Mouse (Mus musculus): ENCODE measurements at regions not wholly inside any gene's neighbourhood (a gene's known extent, or its start where the extent isn't known, plus 50 kb on each side); places are given as distances from the start of the nearest gene placed in this dataset.

DNA sequence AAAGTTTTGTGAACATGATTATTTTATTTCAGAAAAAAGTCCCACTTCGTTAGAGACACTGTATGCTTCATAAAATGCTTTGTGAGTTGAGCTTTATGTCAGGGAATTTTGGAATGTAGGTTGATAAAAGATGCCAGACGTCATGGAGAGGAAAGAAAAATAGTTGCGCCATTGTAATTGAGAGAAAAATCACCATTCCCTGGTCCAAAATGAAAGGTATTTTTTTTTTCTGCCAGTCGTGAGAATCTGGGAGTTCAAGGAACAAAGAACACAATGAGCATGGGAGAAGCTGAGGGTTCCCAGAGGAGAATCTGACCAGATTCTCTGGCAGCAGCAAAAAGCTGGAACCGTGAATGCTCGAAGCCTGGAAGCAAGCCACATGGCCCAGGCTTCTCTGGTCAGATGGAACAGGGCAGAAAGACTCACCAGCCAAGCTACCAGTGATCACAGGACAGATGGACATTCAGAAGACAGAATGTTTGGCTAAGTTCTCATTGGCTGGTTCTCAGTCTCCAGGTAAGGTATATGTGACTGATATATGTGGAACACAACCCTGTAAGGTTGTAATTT, 247.5 kb downstream of the Dnajb9 start:
- Histone ChIP-seq H3K4me2 (no peak overlapping the region), H3K4me1 (replicated peaks) (no peaks in the 10 kb centered on the region), H3K36me3 (no peaks in the 10 kb centered on the region), H3K4me3 (replicated peaks) (no peak overlapping the region), H3K9ac (replicated peaks) (no peak overlapping the region), H3K9me3 (no peaks in the 10 kb centered on the region), H3K27ac (no peak overlapping the region), H3K27me3 (no peaks in the 10 kb centered on the region)
- WGBS, result 84% methylated on average over 6 of the region's 6 CpGs
- no peak for ATAC-seq (ENCODE audit: insufficient number of reproducible peaks, insufficient read depth, low FRiP score, low TSS enrichment, low read depth)

DNA sequence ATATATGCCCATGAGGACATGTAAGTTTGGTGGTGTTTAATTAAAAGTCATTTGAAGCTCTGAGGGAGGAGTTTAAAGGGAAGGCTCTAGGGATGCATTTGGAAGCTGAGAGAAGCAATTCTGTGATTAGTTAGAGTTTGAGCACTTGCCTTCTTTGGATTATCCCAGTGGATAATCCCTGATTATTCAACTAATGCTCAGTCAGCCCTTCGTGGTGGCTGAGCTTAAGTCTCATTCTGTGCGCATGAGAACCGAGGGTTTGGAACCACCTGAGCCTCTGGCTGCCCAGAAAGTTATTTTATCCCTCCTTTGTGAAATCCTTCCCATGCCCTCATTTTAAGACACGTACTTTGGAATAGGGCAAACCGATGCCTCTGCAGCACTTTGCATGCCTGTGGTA, 285.9 kb downstream of the Dnajb9 start:
- Histone ChIP-seq H3K4me2 (no peak overlapping the region), H3K4me1 (replicated peaks) (no peaks in the 10 kb centered on the region), H3K27ac (no peak overlapping the region), H3K4me3 (replicated peaks) (no peak overlapping the region), H3K27me3 (no peaks in the 10 kb centered on the region), H3K9me3 (no peaks in the 10 kb centered on the region), H3K9ac (replicated peaks) (no peak overlapping the region), H3K36me3 (no peaks in the 10 kb centered on the region)
- ATAC-seq (ENCODE audit: insufficient number of reproducible peaks, insufficient read depth, low FRiP score, low TSS enrichment, low read depth), result no peak
- 80% methylated on average over 5 of the region's 5 CpGs for WGBS

DNA sequence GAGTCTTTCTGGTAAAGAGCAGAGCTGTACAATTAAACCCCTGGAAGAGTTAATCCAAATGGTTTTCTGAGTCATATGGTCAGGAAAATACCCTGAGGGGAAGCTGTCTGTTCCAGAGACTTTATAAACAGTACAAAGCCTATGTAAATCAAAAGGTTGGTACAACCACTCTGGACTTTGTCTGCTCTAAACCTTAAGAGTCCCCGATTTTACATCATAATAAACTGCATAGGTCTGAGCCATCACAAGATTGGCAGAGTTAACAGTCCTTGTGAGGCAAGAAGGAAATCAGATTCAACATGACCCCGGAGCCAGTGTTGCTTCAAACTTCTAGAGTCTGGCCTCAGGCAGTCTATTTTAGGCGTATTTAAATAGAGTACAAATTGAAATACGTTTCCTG, 289.7 kb downstream of the Dnajb9 start:
- no peaks in the 10 kb centered on the region for H3K4me1 ChIP-seq (replicated peaks)
- H3K9ac ChIP-seq (replicated peaks), result no peak overlapping the region
- H3K27me3 ChIP-seq, result no peaks in the 10 kb centered on the region
- 73% methylated on average over 4 of the region's 4 CpGs for WGBS
- no peaks in the 10 kb centered on the region for H3K36me3 ChIP-seq
- no peak overlapping the region for H3K4me3 ChIP-seq (replicated peaks)
- H3K4me2 ChIP-seq, result no peak overlapping the region
- no peak for ATAC-seq (ENCODE audit: insufficient number of reproducible peaks, insufficient read depth, low FRiP score, low TSS enrichment, low read depth)
- H3K9me3 ChIP-seq, result no peaks in the 10 kb centered on the region
- H3K27ac ChIP-seq, result no peak overlapping the region

DNA sequence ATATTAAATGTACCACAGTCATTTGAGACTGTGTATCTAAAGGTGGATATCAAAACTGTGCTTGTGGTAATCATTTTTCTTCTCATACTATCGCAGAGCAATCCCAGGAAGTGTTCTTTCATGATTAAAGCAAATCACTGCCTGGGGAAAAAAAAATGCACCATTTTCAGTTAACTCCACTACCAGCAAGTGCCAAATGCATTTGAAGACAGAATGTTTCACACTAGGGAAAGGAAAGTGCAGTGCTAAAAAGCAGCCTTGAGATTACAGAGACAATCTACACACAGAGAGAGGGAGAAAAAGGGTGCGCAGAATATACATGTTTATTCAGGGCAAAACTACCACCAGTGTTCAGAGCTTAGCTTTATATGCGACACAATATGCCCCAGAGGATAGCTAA, 291.0 kb downstream of the Dnajb9 start:
- Histone ChIP-seq H3K9ac (replicated peaks) (no peak overlapping the region), H3K4me1 (replicated peaks) (no peaks in the 10 kb centered on the region)

DNA sequence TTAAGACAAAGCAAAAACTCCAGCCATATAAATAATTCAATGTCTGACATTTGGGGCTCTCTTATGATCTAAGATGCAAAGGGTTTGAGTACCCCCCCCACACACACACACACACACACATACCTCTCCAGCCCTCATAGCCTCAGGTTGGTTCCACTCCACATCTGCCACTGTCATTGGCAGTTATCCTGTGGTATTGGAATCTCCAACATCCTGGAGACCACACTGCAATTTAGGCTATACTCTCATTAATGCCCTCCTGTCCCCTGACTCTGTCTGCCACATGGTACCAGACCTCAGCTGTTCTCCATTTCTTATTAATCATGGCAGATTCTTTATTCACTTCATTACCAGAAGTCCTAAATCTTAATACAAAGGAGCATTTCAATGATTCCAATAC, 293.3 kb downstream of the Dnajb9 start:
- Histone ChIP-seq H3K4me1 (replicated peaks) (no peaks in the 10 kb centered on the region), H3K9me3 (no peaks in the 10 kb centered on the region), H3K4me3 (replicated peaks) (no peak overlapping the region), H3K36me3 (no peaks in the 10 kb centered on the region), H3K27me3 (no peaks in the 10 kb centered on the region), H3K27ac (no peak overlapping the region), H3K9ac (replicated peaks) (no peak overlapping the region), H3K4me2 (no peak overlapping the region)
- ATAC-seq (ENCODE audit: insufficient number of reproducible peaks, insufficient read depth, low FRiP score, low TSS enrichment, low read depth), result no peak

More for the DNA sequence above, 291.0 kb downstream of the Dnajb9 start:
- H3K4me2 ChIP-seq, result no peak overlapping the region
- ATAC-seq (ENCODE audit: insufficient number of reproducible peaks, insufficient read depth, low FRiP score, low TSS enrichment, low read depth), result no peak
- no peaks in the 10 kb centered on the region for H3K27me3 ChIP-seq
- WGBS, result 85% methylated on average over 3 of the region's 3 CpGs
- H3K9me3 ChIP-seq, result no peaks in the 10 kb centered on the region
- H3K4me3 ChIP-seq (replicated peaks), result no peak overlapping the region
- no peaks in the 10 kb centered on the region for H3K36me3 ChIP-seq
- H3K27ac ChIP-seq, result no peak overlapping the region

DNA sequence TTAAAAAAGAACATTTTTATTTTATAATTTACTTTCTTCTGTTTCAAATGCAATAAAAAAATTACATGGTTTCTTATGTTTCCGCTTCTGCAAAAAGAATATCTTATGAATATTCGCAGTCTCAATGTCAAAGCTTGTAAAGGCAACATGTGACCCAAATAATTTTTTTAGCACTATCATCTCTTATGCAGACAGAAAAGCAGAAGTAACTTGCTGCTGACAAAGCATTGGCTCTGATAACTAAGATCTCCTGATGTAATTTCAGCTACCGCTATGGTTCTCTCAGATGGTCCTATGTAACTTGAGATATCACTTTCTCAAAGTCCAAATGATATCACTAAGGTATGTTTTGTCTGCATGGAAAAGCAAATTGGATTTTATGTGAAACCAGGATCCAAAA, 310.9 kb downstream of the Dnajb9 start:
- Histone ChIP-seq H3K27me3 (no peaks in the 10 kb centered on the region), H3K9ac (replicated peaks) (no peak overlapping the region), H3K4me1 (replicated peaks) (no peaks in the 10 kb centered on the region), H3K4me2 (no peak overlapping the region), H3K4me3 (replicated peaks) (no peak overlapping the region), H3K36me3 (no peaks in the 10 kb centered on the region), H3K27ac (no peak overlapping the region), H3K9me3 (no peaks in the 10 kb centered on the region)
- ATAC-seq (ENCODE audit: insufficient number of reproducible peaks, insufficient read depth, low FRiP score, low TSS enrichment, low read depth), result no peak
- 94% methylated on average over 3 of the region's 3 CpGs for WGBS

DNA sequence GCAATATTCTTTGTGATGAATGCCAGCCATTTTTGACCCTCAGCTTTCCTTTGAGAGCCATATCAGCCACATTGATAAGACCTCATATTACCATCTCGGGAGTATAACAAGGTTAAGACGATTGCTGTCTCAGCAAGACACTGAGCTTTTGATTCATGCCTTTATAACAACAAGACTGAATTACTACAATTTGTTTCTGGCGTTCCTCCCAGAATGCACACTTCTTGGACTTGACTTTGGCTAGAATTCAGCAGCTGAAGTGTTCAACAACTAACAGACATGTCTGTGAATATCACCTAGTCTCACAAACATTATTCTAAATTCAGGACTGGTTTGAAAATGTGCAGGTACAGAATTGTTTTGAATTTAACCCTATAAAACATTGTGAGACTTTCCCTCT, 324.5 kb downstream of the Dnajb9 start:
- no peaks in the 10 kb centered on the region for H3K4me1 ChIP-seq (replicated peaks)

DNA sequence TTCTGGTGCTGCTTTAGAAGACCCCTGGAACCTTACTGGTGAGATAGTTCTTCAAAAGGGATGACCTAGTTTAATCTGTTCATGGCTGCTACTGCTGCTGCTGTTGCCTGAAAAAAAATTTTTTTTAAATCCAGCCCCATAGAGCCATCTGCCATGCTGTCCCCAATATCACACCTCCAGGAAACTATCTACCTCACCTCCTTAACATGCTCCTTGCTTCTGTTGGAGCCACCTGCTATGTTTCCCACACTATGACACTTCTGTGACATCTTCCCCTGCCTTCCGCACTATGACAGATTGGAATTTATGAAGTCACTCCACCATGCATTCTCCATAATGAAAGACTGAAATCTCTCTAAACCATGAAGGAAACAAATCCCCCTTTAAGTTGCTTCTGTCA, 349.6 kb downstream of the Dnajb9 start:
- no peak for ATAC-seq (ENCODE audit: insufficient number of reproducible peaks, insufficient read depth, low FRiP score, low TSS enrichment, low read depth)
- no peak overlapping the region for H3K9ac ChIP-seq (replicated peaks)
- H3K4me2 ChIP-seq, result no peak overlapping the region
- H3K4me3 ChIP-seq (replicated peaks), result no peak overlapping the region
- H3K27me3 ChIP-seq, result no peaks in the 10 kb centered on the region
- no peaks in the 10 kb centered on the region for H3K9me3 ChIP-seq
- 0 out of 2 replicates have a peak, but pooled peaks cover 3% of the 10 kb centered on the region for H3K4me1 ChIP-seq (replicated peaks)
- 83% methylated on average over 1 of the region's 1 CpGs for WGBS
- H3K36me3 ChIP-seq, result no peaks in the 10 kb centered on the region
- H3K27ac ChIP-seq, result no peak overlapping the region

More for the DNA sequence above, 324.5 kb downstream of the Dnajb9 start:
- ATAC-seq (ENCODE audit: insufficient number of reproducible peaks, insufficient read depth, low FRiP score, low TSS enrichment, low read depth), result no peak
- no peak overlapping the region for H3K9ac ChIP-seq (replicated peaks)
- H3K36me3 ChIP-seq, result no peaks in the 10 kb centered on the region
- no peaks in the 10 kb centered on the region for H3K27me3 ChIP-seq
- 77% methylated on average over 3 of the region's 3 CpGs for WGBS
- H3K27ac ChIP-seq, result no peak overlapping the region
- no peak overlapping the region for H3K4me3 ChIP-seq (replicated peaks)
- no peaks in the 10 kb centered on the region for H3K9me3 ChIP-seq
- H3K4me2 ChIP-seq, result no peak overlapping the region

DNA sequence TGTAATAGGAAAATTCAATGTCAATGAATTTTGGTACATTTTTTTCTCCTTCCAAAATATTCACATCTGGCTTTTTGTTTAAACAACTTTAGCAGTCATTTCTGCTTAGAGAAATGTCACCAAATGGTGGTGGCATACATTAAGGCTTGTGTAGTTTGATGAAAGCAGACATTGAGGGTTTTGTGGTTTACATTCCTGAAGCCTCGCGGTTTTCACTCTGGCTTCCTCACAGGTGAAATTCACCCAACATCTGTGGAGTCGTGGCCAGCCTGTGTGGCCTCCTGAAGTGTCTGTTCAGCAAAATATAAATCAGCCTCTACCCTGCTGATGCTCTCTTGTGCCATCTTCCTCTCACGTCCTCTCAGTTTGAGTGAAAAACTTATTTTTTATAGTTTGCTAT, 353.8 kb downstream of the Dnajb9 start:
- no peak overlapping the region for H3K9ac ChIP-seq (replicated peaks)
- H3K4me2 ChIP-seq, result no peak overlapping the region
- H3K9me3 ChIP-seq, result no peaks in the 10 kb centered on the region
- H3K4me3 ChIP-seq (replicated peaks), result no peak overlapping the region
- no peak overlapping the region; the same call in 1 of the 2 replicates for H3K27ac ChIP-seq
- no peaks in the 10 kb centered on the region for H3K36me3 ChIP-seq
- no peaks in the 10 kb centered on the region for H3K27me3 ChIP-seq
- no peak for ATAC-seq (ENCODE audit: insufficient number of reproducible peaks, insufficient read depth, low FRiP score, low TSS enrichment, low read depth)
- 0 out of 2 replicates have a peak, but pooled peaks cover under 1% of the 10 kb centered on the region for H3K4me1 ChIP-seq (replicated peaks)
- 32% methylated on average over 4 of the region's 4 CpGs for WGBS

DNA sequence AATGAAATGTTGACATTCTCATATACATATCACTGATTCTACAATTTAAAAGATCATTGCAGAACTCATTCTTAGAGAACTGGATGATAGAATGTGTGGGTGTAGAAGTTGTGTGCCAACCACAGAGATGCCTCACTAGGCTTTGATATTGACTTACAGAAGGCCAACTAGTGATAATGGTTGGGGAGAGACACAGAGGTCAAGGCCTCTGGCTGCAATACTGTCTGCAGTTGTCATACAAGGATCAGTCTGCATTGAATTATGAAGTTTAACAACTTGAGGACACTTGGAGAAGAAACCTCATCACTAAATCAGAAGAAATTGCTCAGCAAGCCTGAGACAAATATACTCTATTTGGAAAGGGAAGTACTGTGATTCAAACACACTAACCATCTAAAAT, 357.9 kb downstream of the Dnajb9 start:
- Histone ChIP-seq H3K4me2 (no peak overlapping the region), H3K9ac (replicated peaks) (no peak overlapping the region), H3K9me3 (no peaks in the 10 kb centered on the region), H3K27ac (no peak overlapping the region), H3K36me3 (no peaks in the 10 kb centered on the region), H3K27me3 (no peaks in the 10 kb centered on the region), H3K4me1 (replicated peaks) (no peaks in the 10 kb centered on the region), H3K4me3 (replicated peaks) (no peak overlapping the region)
- ATAC-seq (ENCODE audit: insufficient number of reproducible peaks, insufficient read depth, low FRiP score, low TSS enrichment, low read depth), result no peak

DNA sequence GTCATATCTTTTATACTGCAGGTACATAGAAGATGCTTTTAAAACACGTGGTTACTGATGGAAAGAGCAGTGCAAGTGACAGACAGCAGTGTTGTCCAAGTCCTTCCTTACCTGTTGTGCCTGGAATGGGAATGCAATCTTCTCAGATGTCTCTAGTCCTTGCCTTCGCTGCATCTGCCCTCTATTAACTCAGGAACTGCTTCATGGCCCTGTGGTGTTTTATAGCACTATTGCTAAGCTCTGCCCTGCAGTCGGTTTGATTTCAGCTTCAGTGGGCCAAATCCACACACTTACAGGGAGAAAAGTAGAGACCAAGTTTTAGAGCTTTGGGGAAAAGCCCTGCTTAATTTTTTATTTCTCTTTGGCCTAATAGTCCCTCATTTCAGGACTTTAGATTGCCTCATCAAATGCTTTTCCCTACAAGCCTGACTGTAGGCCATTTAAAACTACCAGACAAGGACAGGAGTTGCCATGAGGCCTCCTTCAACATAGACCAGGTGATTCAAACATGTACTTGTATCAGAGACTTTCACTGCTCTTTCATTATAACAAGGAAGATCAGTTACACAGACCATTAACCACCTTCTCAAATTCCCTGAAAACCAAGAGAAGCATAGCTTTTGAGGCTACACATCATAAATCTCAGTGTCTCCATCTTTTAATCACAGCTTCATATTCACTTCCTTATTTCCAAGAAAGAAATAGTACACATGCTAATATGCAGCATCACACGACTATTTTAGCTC, 358.7 kb downstream of the Dnajb9 start:
- WGBS, result 38% methylated on average over 4 of the region's 4 CpGs
- Histone ChIP-seq H3K9me3 (no peaks in the 10 kb centered on the region), H3K4me2 (no peak overlapping the region), H3K27ac (no peak overlapping the region), H3K36me3 (no peaks in the 10 kb centered on the region), H3K27me3 (no peaks in the 10 kb centered on the region), H3K4me1 (replicated peaks) (no peaks in the 10 kb centered on the region), H3K4me3 (replicated peaks) (no peak overlapping the region), H3K9ac (replicated peaks) (no peak overlapping the region)
- ATAC-seq (ENCODE audit: insufficient number of reproducible peaks, insufficient read depth, low FRiP score, low TSS enrichment, low read depth), result no peak

All from limb, embryonic 12.5 days (tissue).